Mouse (Mus musculus) small intestine, adult 2 months (tissue): ENCODE results near the gene Prtn3.

Experiments used
- CTCF ChIP-seq: fragments of 200-500 bp; IDR thresholded peaks from 2 replicates; pipeline ENCODE4 v1.5.1; 2012; ENCODE audit warnings: low read depth, mild to moderate bottlenecking, control low read depth, inconsistent platforms, low read length, moderate library complexity, mixed read lengths; ENCODE audit not compliant: insufficient replicate concordance, insufficient read length; ENCODE audit errors: extremely low read depth
- POLR2A ChIP-seq: fragments of 200-500 bp; IDR thresholded peaks from 2 replicates; pipeline ENCODE4 v1.6.1; 2012; ENCODE audit warnings: low read depth, mild to moderate bottlenecking, control low read depth, inconsistent platforms, low read length, moderate library complexity

DNA sequence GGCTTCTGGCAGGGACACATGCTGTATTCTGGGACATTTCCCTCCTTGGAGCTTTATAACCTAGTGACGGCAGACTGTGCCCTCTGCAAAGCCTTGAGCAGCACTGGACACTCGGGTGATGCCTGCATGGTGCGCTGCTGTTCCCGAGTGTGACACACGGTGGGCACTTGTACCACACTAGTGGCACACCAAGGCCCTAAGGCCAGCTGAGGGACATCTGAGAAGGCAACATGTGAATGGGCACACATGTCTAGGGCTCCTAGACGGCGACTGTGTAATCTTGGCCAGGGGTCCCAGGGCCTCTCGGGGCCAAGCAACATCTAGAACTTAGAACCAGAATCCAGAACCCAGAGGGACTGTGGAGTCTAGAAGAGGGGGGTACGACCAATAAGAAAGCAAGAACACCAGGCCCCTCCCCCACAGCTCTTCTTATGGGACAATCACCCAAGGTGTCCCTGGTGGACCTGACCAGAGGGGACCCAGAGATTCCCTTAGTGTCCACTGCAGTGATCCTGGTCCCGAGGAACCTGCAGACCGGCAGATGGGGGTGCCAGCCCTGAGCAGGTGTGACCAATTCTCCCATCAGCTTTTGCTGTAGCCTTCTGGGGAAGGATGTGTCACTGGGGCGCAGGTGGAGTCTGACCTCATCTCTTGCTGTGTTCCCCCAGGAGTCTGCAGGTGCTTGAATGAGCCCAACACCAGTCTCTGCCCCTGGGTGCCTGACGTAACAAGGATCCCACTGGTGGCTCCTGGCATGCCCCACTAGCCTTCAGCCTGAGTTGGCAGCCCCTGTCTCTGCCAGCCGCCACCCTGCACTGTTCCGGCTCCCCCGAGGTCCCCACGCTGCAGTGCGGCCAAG is 55.9 kb downstream of the Prtn3 start:
- TF ChIP-seq CTCF: no peak
- TF ChIP-seq POLR2A: no peak
